Mouse (Mus musculus) heart, postnatal 0 days (tissue): ENCODE results near the gene Cst6. TPM values are rescaled to one million over a fixed set of nuclear protein-coding genes. Genes with fewer than 3 reads are reported as not detected.
A peak's percentile ranks its signal among the peaks of the same experiment; 100 is the strongest.

Source experiments
- ATAC-seq: fragments of 200-750 bp; cut with Nextera tagmentation; 2 replicates; pipeline ENCODE4 v1.8.0; 2017; ENCODE audit warnings: low read depth, moderate number of reproducible peaks, moderate library complexity; ENCODE audit not compliant: insufficient read depth
- DNase-seq: peaks from one replicate; pipeline ENCODE4 v3.0.0-alpha.2; 2016; ENCODE audit warnings: low spot score
- H3K27ac ChIP-seq: fragments of 300-500 bp; sonication (generic); 2 replicates; pipeline ENCODE4 v1.5.1; 2014; ENCODE audit warnings: low read depth, mild to moderate bottlenecking
- H3K27me3 ChIP-seq: fragments of 300-500 bp; sonication (generic); 2 replicates; pipeline ENCODE4 v1.6.1; 2014; ENCODE audit warnings: low read length, mixed read lengths; ENCODE audit not compliant: control insufficient read depth, insufficient read depth
- H3K36me3 ChIP-seq: fragments of 300-500 bp; sonication (generic); replicated peaks from 2 replicates; pipeline ENCODE4 v1.6.1; 2014; ENCODE audit warnings: low read length, mixed read lengths; ENCODE audit not compliant: control insufficient read depth, insufficient read depth
- H3K4me1 ChIP-seq: fragments of 300-500 bp; sonication (generic); 2 replicates; pipeline ENCODE4 v1.6.1; 2014; ENCODE audit warnings: antibody characterized with exemption; ENCODE audit not compliant: control insufficient read depth, insufficient read depth
- H3K4me2 ChIP-seq: fragments of 300-500 bp; sonication (generic); 2 replicates; pipeline ENCODE4 v1.6.1; 2014; ENCODE audit warnings: low read depth, mild to moderate bottlenecking, low read length, moderate library complexity
- H3K4me3 ChIP-seq: fragments of 300-500 bp; sonication (generic); 2 replicates; pipeline ENCODE4 v1.5.1; 2014; ENCODE audit warnings: low read depth, low read length
- H3K9ac ChIP-seq: fragments of 300-500 bp; sonication (generic); replicated peaks from 2 replicates; pipeline ENCODE4 v1.6.1; 2014; ENCODE audit warnings: low read depth, low read length, mixed read lengths
- H3K9me3 ChIP-seq: fragments of 300-500 bp; sonication (generic); replicated peaks from 2 replicates; pipeline ENCODE4 v1.6.1; 2016; ENCODE audit warnings: low read length; ENCODE audit not compliant: control insufficient read depth
- CTCF ChIP-seq: IDR thresholded peaks from 2 replicates; pipeline ENCODE4 v1.5.1; 2016; ENCODE audit warnings: antibody characterized with exemption, control low read depth, low read depth
- EP300 ChIP-seq: IDR thresholded peaks from 2 replicates; pipeline ENCODE4 v1.6.1; 2016; ENCODE audit warnings: antibody characterized with exemption, low read depth
- WGBS: fragments of 180-500 bp; shearing (Covaris S2); extraction: QIAGEN DNeasy Blood & Tissue Kit; methylation state at CpG from one replicate; pipeline ENCODE4 v1.1.7; 2014; 5-methylcytosine and 5-hydroxymethylcytosine counted together
- polyA plus RNA-seq: library from polyadenylated mRNA; unstranded; fragments of >200 nt; fragmentation: Nextera tagmentation; extraction: Ambion mirVana; gene quantifications from 2 replicates; pipeline ENCODE4 v1.2.1, GENCODE M21; 2015
- total RNA-seq: library from RNA; depleted of rRNA; stranded (reverse); fragments of >200 nt; gene quantifications from 2 replicates; pipeline ENCODE4 v1.2.3, GENCODE M21; 2014; ENCODE audit warnings: low replicate concordance

The Cst6 gene
- total and polyA plus RNA-seq, 2 experiments from 2014 or later: 0.99 to 2.3 TPM

DNA sequence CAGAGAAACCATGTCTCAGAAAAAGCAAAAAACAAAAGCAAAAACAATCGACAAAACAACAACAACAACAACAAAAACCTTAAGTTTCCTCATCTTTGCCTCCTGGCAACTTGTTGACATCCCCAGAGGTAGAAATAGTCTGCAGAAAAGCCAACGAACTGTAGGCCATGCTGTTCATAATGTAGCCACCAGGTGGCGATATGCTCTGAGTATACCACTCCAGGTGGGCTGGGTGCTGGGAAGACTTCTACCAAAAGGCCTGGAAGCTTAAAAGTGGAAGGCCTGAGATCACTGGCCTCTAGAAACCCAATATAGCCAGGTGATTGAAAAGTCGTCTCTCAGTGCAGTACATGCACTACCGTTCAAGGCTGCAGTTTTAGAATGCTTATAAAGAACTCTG lies 11.4 kb downstream of the Cst6 start:
- no peaks in the 10 kb centered on the region for H3K9me3 ChIP-seq
- H3K36me3 ChIP-seq: no peaks in the 10 kb centered on the region
- 18% methylated on average over 5 of the region's 5 CpGs for WGBS
- H3K27me3 ChIP-seq: no peaks in the 10 kb centered on the region
- no peak overlapping the region for H3K9ac ChIP-seq
- no peak overlapping the region for H3K27ac ChIP-seq
- DNase-seq: peak; percentile 60
- no peak overlapping the region for H3K4me3 ChIP-seq
- no peak overlapping the region for H3K4me2 ChIP-seq
- TF ChIP-seq CTCF (peak; percentile 88), EP300 (no peak)
- ATAC-seq: peak; percentile 41; the same call in 1 of the 2 replicates
- H3K4me1 ChIP-seq: no peaks in the 10 kb centered on the region

DNA sequence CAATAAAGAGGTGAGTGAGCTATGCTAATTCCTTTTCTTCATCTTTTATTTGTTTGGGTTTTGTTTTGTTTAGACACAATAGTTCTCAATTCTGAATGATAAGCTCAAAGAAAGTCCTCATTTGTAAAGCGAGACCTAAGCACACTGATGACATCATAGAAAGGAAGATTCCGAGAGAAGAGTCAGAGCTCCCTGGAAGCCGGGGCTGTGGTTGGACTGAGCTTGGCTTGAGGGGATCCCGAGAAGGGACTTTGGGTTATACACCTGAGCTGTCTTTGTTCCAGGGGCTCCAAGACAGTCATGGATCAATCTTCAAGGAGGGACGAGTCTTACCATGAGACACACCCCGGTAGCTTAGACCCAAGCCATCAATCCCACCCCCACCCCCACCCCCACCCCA lies 13.9 kb downstream of the Cst6 start, which contains the start of gene Catsper1:
Gene Catsper1, plus strand, starts transcription at position 301 of the 400 bp plus-strand sequence.
- Histone ChIP-seq H3K4me1 (no peaks in the 10 kb centered on the region), H3K4me2 (no peak within 1 kb of the TSS), H3K36me3 (no peaks in the 10 kb centered on the region), H3K27ac (no peak within 1 kb of the TSS), H3K9me3 (no peaks in the 10 kb centered on the region), H3K4me3 (no peak within 1 kb of the TSS), H3K9ac (no peak within 1 kb of the TSS), H3K27me3 (no peaks in the 10 kb centered on the region)
- TF ChIP-seq CTCF (no peak), EP300 (no peak)
- no peak for ATAC-seq
- 76% methylated on average over 6 of the region's 6 CpGs for WGBS
- DNase-seq: no peak

DNA sequence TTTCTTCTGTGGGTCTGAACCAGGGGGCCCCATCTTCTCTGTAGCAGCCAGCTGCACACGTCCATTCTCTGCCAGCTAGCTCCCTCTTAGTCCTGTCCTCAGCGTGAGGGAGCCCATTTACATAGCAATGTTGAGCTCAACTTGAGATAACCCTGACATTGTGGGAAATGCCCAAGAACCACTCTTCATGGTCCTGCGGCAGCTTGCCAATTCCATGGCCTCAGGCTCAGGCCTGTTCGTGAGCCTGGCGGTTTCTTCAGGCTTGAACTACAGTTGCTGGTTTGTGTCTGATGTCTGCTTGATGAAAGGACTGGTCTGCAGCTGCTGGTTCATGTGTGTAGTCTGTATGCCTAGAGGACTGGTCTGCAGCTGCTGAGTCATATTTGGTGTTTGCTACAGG lies 14.6 kb downstream of the Cst6 start:
- Histone ChIP-seq H3K4me1 (no peaks in the 10 kb centered on the region), H3K27me3 (no peaks in the 10 kb centered on the region), H3K27ac (no peak overlapping the region), H3K4me2 (no peak overlapping the region), H3K9ac (no peak overlapping the region), H3K9me3 (no peaks in the 10 kb centered on the region), H3K4me3 (no peak overlapping the region), H3K36me3 (no peaks in the 10 kb centered on the region)
- no peak for TF ChIP-seq EP300
- TF ChIP-seq CTCF: no peak
- ATAC-seq: peak; percentile 27; the same call in 1 of the 2 replicates
- DNase-seq: no peak
- WGBS: 27% methylated on average over 5 of the region's 5 CpGs

DNA sequence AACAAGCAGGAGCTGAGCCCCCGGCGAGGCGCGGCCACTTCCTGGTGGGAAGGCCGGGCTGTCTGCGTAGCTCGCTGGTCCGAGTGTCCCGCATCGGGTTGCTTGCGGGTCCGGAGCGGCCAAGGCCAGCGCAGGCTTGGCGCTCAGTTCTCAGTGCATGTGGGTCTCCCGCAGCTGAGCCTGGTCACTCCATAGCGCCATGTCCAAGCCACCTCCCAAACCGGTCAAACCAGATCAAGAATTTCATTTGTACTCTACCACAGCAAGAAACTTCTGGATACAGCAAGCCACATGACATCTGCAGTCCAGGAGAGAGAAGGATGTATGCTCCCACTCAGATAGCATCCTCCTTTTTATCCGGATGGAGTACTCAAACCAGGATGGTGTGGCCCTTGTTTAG lies 21.4 kb downstream of the Cst6 start:
- DNase-seq (no peak), ATAC-seq (no peak)
- no peaks in the 10 kb centered on the region for H3K9me3 ChIP-seq
- TF ChIP-seq EP300 (no peak), CTCF (no peak)
- no peaks in the 10 kb centered on the region for H3K27me3 ChIP-seq
- H3K4me3 ChIP-seq: no peak overlapping the region
- WGBS: 73% methylated on average over 19 of the region's 19 CpGs
- H3K4me1 ChIP-seq: no peaks in the 10 kb centered on the region
- no peak overlapping the region for H3K27ac ChIP-seq
- no peaks in the 10 kb centered on the region for H3K36me3 ChIP-seq
- no peak overlapping the region for H3K9ac ChIP-seq
- H3K4me2 ChIP-seq: no peak overlapping the region

DNA sequence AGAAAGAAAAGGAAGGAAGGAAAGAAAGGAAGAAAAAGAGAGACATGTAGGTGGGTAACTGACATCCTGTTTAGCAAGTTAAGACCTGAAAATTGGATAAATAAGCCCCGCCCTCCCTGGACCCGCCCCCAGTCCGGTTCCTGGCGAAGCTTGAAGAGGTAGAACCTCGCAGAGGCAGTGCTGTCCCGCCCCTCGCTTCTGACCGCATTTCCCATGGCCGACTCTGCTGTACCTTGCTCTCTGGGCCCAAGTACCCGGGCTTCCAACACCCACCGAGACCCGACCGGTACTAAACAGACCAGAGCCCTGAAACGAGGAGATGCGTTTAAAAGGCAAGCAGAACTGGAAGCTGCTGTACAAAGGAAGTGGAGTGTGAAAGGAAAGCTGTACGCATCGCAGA lies 25.6 kb downstream of the Cst6 start:
- Histone ChIP-seq H3K27me3 (no peaks in the 10 kb centered on the region), H3K9me3 (no peaks in the 10 kb centered on the region), H3K9ac (no peak overlapping the region), H3K4me1 (no peaks in the 10 kb centered on the region), H3K4me3 (no peak overlapping the region), H3K36me3 (no peaks in the 10 kb centered on the region), H3K4me2 (no peak overlapping the region), H3K27ac (no peak overlapping the region)
- no peak for DNase-seq
- TF ChIP-seq CTCF: no peak
- TF ChIP-seq EP300: no peak
- WGBS: 55% methylated on average over 17 of the region's 17 CpGs
- ATAC-seq: no peak

DNA sequence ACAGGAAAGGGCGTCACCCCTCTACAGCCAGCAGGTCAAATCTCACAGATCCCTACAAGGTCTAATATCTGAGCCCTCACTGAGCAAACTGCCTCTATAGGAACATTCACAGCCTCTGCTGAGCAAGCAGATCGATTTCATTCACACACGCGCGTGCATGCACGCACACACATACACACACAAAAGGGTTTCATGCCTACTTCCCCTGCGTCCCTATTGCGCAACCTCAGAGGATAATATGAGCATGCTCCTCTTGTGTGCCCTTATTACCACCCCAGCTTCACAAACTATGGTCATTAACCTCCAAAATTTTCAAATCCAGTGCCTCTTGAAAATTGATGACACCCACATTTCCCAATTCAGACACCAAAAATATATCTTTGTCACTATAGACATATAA lies 36.2 kb downstream of the Cst6 start:
- WGBS: 81% methylated on average over 8 of the region's 8 CpGs
- H3K4me2 ChIP-seq: no peak overlapping the region
- TF ChIP-seq EP300 (no peak), CTCF (no peak)
- no peak overlapping the region for H3K9ac ChIP-seq
- DNase-seq (no peak), ATAC-seq (no peak)
- no peaks in the 10 kb centered on the region for H3K4me1 ChIP-seq
- no peaks in the 10 kb centered on the region for H3K36me3 ChIP-seq
- no peaks in the 10 kb centered on the region for H3K9me3 ChIP-seq
- H3K4me3 ChIP-seq: no peak overlapping the region
- H3K27ac ChIP-seq: no peak overlapping the region
- no peaks in the 10 kb centered on the region for H3K27me3 ChIP-seq
